7 mouse cellular contexts compared by ENCODE assay signal in the genomic region with DNA sequence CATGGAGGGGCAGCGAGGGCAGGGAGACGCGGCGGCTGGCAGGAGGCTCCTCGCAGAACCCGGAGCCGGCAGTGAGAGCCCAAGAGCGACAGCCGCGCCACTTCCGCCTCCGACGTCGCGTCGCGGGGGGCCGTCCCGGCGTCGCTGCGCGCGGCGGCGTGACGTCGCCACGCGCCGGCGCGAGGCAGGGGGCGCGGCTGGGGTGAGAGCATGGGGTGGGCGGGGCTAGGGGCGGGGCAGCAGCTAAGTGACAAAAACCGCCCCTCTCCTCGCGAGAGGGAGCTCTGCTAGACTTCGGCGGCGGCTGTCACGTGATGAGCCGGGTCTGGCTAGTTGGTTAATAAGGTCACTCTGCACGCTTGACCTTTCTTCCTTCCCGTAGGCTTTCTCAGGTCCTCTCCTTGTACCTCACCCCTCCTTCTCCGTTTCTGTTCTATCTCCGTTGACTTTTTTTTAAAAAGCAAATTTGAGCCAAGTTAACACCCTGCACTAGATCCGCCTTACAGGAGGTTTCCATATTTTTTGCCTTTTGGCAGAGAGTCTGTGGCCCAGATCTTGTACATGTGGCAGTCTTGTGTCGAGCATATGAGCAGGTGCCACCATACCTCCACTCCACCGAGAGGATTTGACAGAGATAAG. TPM values are rescaled to one million over a fixed set of nuclear protein-coding genes. Genes with fewer than 3 reads are reported as not detected.
DNase-seq lines count a peak whose midpoint lies in the region; ATAC-seq lines count a peak whose summit lies in the region.

Gene Nrbf2 (minus strand): TSS at position 130 of the 639 bp plus-strand sequence.

- no peaks in the 10 kb centered on the region for H3K9me3 ChIP-seq in intestine, embryonic 16.5 days (ENCODE audit: control insufficient read depth, low read length)
- no peaks in the 10 kb centered on the region for H3K9me3 ChIP-seq in midbrain, embryonic 11.5 days (ENCODE audit: control insufficient read depth, low read length)

- H3K4me3 ChIP-seq in intestine, embryonic 16.5 days (ENCODE audit: low read length): peak within 1 kb of the TSS; percentile 88
- H3K4me3 ChIP-seq in midbrain, embryonic 11.5 days (ENCODE audit: low read depth, low read length): peak within 1 kb of the TSS; percentile 94

- peak within 1 kb of the TSS; percentile 92 for H3K9ac ChIP-seq in intestine, embryonic 16.5 days (ENCODE audit: low read depth, low read length)
- H3K9ac ChIP-seq in midbrain, embryonic 11.5 days (ENCODE audit: low read length): peak within 1 kb of the TSS; percentile 88

- H3K27ac ChIP-seq in intestine, embryonic 16.5 days (ENCODE audit: low read length): peak within 1 kb of the TSS; percentile 69
- peak within 1 kb of the TSS; percentile 40 for H3K27ac ChIP-seq in midbrain, embryonic 11.5 days (ENCODE audit: low read depth, low read length)

- peak within 1 kb of the TSS; percentile 67 for H3K4me2 ChIP-seq in intestine, embryonic 16.5 days (ENCODE audit: low read depth, low read length)
- peak within 1 kb of the TSS; percentile 70 for H3K4me2 ChIP-seq in midbrain, embryonic 11.5 days

- no peaks in the 10 kb centered on the region for H3K36me3 ChIP-seq in intestine, embryonic 16.5 days (ENCODE audit: control insufficient read depth, insufficient read depth, low read length)
- no peaks in the 10 kb centered on the region for H3K36me3 ChIP-seq in midbrain, embryonic 11.5 days (ENCODE audit: control insufficient read depth, insufficient read depth, low read length)

- peaks cover 19% of the 10 kb centered on the region for H3K4me1 ChIP-seq in intestine, embryonic 16.5 days (ENCODE audit: control insufficient read depth, insufficient read depth, low read length)
- H3K4me1 ChIP-seq in midbrain, embryonic 11.5 days (ENCODE audit: control insufficient read depth, insufficient read depth, low read length): peaks cover 11% of the 10 kb centered on the region; the same call in 1 of the 2 replicates

- no peaks in the 10 kb centered on the region for H3K27me3 ChIP-seq in intestine, embryonic 16.5 days (replicated peaks; ENCODE audit: control insufficient read depth, insufficient read depth, low read length)
- no peaks in the 10 kb centered on the region for H3K27me3 ChIP-seq in midbrain, embryonic 11.5 days (ENCODE audit: control insufficient read depth, insufficient read depth, low read length)

- peak; percentile 91 for DNase-seq in adrenal gland, adult 2 months
- peak; percentile 91 for DNase-seq in embryo, embryonic 11.5 days (ENCODE audit: low read depth, low spot score)
- DNase-seq in gastrocnemius, postnatal 4 days (ENCODE audit: low spot score in 2 of 2): peak; percentile 74 to 79
- DNase-seq in left cerebral cortex, postnatal 36 days (ENCODE audit: low spot score in 2 of 2): peak; percentile 76 to 84
- peak; percentile 98 for DNase-seq in midbrain, embryonic 11.5 days (ENCODE audit: low spot score, missing footprints)
- DNase-seq in skeletal muscle tissue, adult 2 months (ENCODE audit: low read depth, low spot score): peak; percentile 95

- 3% methylated on average over 45 of the region's 52 CpGs for WGBS in intestine, embryonic 16.5 days
- 3% methylated on average over 50 of the region's 52 CpGs for WGBS in midbrain, embryonic 11.5 days

- ATAC-seq in intestine, embryonic 16.5 days: peak; percentile 97
- ATAC-seq in midbrain, embryonic 11.5 days (ENCODE audit: low FRiP score): peak; percentile 95

- intact Hi-C loops in left cerebral cortex, postnatal 36 days (cut with DNase I): no loop called here

RNA-seq across cellular contexts. Expression of gene Nrbf2, which starts in this region (rescaled TPM):
- 10 to 100 TPM; 18.0 to 25.7 TPM for total RNA-seq in adrenal gland, adult 2 months (2021)
- 21.8 and 22.6 TPM in 2 replicates for polyA plus RNA-seq in adrenal gland, adult 2 months (2012; rRNA removed)
- 10 to 100 TPM in 1 of 2 experiments, 1 to 10 TPM in 1; 9.1 to 11.0 TPM for total RNA-seq in gastrocnemius, postnatal 4 days (2021)
- 35.6 and 38.5 TPM in 2 replicates for polyA plus RNA-seq in intestine, embryonic 16.5 days (2015; fragmentation: Nextera tagmentation; extraction: Ambion mirVana)
- 10 to 100 TPM; 17.8 to 18.1 TPM for total RNA-seq in left cerebral cortex, postnatal 36 days (2021)
- 43.6 and 51.1 TPM in 2 replicates for polyA plus RNA-seq in midbrain, embryonic 11.5 days (2014; fragmentation: Nextera tagmentation; extraction: Ambion mirVana)

Comparison
In these comparisons a context has a peak if more than half of its experiments do, and no peak if none do; other contexts are left out.
1. Peak in every context shown above with its lines: DNase-seq, ATAC-seq, H3K4me3 ChIP-seq and H3K27ac ChIP-seq.